Mouse (Mus musculus): Measurements from ENCODE around the gene Tpst2. TPM values are rescaled to one million over a fixed set of nuclear protein-coding genes. Genes with fewer than 3 reads are reported as not detected.
A peak's percentile ranks its signal among the peaks of the same experiment; 100 is the strongest.

Gene Tpst2
- total and polyA plus RNA-seq, 3 experiments = 32.9 to 156 (median 55.7) TPM

DNA sequence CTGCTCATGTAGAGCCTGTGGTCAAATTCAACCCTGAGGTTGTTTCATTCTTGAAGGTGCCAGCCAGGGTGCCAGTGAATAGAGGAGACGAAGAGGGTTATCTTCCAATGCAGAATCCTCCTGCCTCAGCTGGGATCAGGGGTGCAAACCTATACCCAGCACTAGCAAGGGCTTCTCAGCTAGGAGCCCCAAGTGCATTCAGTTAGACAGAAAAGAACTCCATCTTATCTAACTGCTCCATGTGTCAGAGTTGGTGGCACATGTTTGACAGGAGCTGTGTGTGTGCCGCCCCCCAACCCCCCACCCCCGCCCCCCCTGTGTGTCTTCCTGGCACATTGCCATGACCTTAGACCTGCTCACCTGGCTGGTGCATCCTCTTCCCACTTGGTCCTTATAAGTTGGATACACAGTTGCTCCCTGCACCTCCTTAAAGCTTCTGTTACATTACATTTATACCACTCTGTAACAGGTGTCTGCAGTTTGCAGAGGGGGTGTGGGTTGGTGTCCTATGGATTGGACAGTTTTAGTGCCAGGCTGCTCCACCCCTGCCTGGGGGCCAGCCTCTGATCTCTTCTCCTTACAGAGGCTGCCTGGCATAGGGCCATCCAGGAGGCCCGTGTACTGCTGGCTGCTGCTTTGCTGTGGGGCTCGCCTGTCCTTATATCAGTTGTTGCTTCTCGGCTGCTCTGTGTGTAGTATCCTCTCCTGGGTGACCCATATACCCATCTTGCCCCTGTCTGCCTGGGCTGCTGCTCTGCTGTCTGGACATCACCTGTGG is 20.1 kb downstream of the Tpst2 start:
- TF ChIP-seq GATA1 (IDR thresholded peaks at IDR 0.05; ENCODE audit: borderline replicate concordance, low read length) (no peak), TAL1 (conservative IDR thresholded peaks at IDR 0.05; ENCODE audit: low read depth, low read length) (peak; percentile 15; the same call in 1 of the 2 replicates)
- peaks cover 95% of the 10 kb centered on the region for H3K36me3 ChIP-seq (replicated peaks)
- no peak overlapping the region; the same call in 1 of the 2 replicates for H3K4me3 ChIP-seq (ENCODE audit: low read depth, low read length)
- DNase-seq (ENCODE audit: low spot score) = peak; percentile 54
- peaks cover 99% of the 10 kb centered on the region for H3K4me1 ChIP-seq (ENCODE audit: insufficient read depth, low read depth, low read length)
- peak; percentile 9; the same call in 1 of the 2 replicates for ATAC-seq (ENCODE audit: extremely low read depth, insufficient number of reproducible peaks, low FRiP score, poor library complexity, severe bottlenecking)
- H3K27me3 ChIP-seq (ENCODE audit: insufficient read depth, low read length) = no peaks in the 10 kb centered on the region
- no peaks in the 10 kb centered on the region for H3K9me3 ChIP-seq (replicated peaks)

DNA sequence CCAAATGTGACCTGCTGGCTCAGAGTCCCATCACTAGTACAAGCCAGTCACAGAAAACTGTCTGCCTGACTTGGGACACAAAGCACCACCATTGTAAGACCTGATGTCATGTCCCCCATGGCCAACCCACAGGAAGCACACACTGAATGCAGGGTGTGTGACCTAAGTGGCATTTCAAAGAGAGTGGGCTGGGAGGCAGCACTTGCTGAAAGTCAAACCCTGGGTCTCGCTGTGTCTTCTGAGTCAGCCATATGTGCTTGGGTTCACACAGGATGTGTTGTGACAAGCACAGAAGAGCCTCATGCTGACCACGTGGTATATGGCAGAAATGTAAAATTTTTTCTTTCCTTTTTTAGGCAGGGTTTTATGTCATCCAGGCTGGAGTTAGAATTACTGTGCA is 20.8 kb downstream of the Tpst2 start:
- DNase-seq (ENCODE audit: low spot score) = no peak
- peaks cover 99% of the 10 kb centered on the region for H3K4me1 ChIP-seq (ENCODE audit: insufficient read depth, low read depth, low read length)
- peaks cover 95% of the 10 kb centered on the region for H3K36me3 ChIP-seq (replicated peaks)
- ATAC-seq (ENCODE audit: extremely low read depth, insufficient number of reproducible peaks, low FRiP score, poor library complexity, severe bottlenecking) = no peak
- H3K9me3 ChIP-seq (replicated peaks) = no peaks in the 10 kb centered on the region
- TF ChIP-seq GATA2 (IDR thresholded peaks at IDR 0.05; ENCODE audit: borderline replicate concordance, low read depth, low read length) (no peak), POLR2AphosphoS5 (IDR thresholded peaks at IDR 0.05; ENCODE audit: insufficient replicate concordance, low read depth, low read length) (no peak), CTCF (IDR thresholded peaks at IDR 0.05; ENCODE audit: low read depth, low read length) (no peak), GATA1 (IDR thresholded peaks at IDR 0.05; ENCODE audit: borderline replicate concordance, low read length) (no peak), TAL1 (conservative IDR thresholded peaks at IDR 0.05; ENCODE audit: low read depth, low read length) (no peak)
- H3K4me3 ChIP-seq (ENCODE audit: low read depth, low read length) = no peak overlapping the region
- no peaks in the 10 kb centered on the region for H3K27me3 ChIP-seq (ENCODE audit: insufficient read depth, low read length)

DNA sequence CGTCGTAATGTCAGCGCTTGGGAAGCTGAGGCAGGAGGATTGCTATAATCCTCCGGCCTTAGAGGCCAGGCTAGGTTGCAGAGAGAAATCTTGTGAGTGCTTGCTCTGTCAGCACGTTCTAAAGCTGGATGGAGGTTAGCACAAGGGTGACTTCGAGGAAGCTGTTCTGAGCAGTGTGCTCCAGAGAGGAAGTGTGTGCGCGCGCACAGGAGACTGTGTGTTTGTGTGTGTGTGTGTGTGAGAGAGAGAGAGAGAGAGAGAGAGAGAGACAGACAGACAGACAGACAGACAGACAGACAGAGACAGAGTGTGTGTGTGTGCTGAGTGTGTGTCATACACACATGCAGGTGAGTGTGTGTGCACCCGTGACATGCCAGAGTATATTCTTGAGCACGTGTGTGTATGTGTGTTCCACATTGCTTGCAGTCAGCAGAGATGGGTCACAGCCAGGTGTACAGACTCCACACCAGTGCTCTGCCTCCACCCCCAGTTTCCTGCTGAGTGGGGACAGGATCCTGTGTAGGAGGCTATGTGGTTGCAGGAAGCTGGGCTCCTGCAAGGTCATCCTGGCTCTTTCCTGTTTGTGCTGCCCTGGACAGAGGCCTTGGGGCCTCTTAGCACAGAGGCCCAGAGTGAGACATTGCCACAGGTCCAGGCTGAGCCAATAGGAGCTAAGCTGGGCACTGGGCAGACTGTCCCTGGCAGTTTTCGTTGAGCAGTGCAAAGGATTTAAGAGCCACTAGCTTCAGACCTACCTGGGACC is 21.9 kb downstream of the Tpst2 start:
- Histone ChIP-seq H3K4me3 (ENCODE audit: low read depth, low read length) (no peak overlapping the region), H3K9me3 (replicated peaks) (no peaks in the 10 kb centered on the region), H3K36me3 (replicated peaks) (peaks cover 95% of the 10 kb centered on the region), H3K4me1 (ENCODE audit: insufficient read depth, low read depth, low read length) (peaks cover 97% of the 10 kb centered on the region), H3K27me3 (ENCODE audit: insufficient read depth, low read length) (no peaks in the 10 kb centered on the region)
- TF ChIP-seq CTCF (IDR thresholded peaks at IDR 0.05; ENCODE audit: low read depth, low read length) (no peak), POLR2AphosphoS5 (IDR thresholded peaks at IDR 0.05; ENCODE audit: insufficient replicate concordance, low read depth, low read length) (no peak), GATA1 (IDR thresholded peaks at IDR 0.05; ENCODE audit: borderline replicate concordance, low read length) (no peak), TAL1 (conservative IDR thresholded peaks at IDR 0.05; ENCODE audit: low read depth, low read length) (no peak), GATA2 (IDR thresholded peaks at IDR 0.05; ENCODE audit: borderline replicate concordance, low read depth, low read length) (no peak)
- ATAC-seq (ENCODE audit: extremely low read depth, insufficient number of reproducible peaks, low FRiP score, poor library complexity, severe bottlenecking) (no peak), DNase-seq (ENCODE audit: low spot score) (no peak)

DNA sequence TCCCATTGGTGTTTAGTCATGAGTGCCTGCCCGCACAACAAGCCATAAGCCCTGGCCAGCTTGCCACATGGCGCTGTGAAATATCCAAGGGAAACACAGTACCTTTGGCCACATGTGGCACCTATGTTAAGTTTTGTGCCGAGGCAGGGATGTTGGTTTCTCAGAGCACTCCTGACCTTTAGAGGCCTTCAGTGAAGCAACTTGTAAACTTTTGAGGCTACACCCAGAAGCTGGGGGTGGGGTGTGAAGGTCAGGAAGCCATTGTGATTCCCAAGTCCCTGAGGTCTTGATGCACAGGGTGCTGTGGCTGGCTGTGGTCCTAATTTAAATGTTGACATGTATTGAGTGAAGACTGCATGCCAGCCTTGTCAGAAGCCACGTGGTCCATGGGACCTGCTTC is 22.9 kb downstream of the Tpst2 start:
- no peak for TF ChIP-seq POLR2AphosphoS5 (IDR thresholded peaks at IDR 0.05; ENCODE audit: insufficient replicate concordance, low read depth, low read length)
- no peak for TF ChIP-seq GATA2 (IDR thresholded peaks at IDR 0.05; ENCODE audit: borderline replicate concordance, low read depth, low read length)
- no peak for TF ChIP-seq CTCF (IDR thresholded peaks at IDR 0.05; ENCODE audit: low read depth, low read length)
- TF ChIP-seq TAL1 (conservative IDR thresholded peaks at IDR 0.05; ENCODE audit: low read depth, low read length) = no peak
- TF ChIP-seq GATA1 (IDR thresholded peaks at IDR 0.05; ENCODE audit: borderline replicate concordance, low read length) = no peak
- no peaks in the 10 kb centered on the region for H3K27me3 ChIP-seq (ENCODE audit: insufficient read depth, low read length)
- ATAC-seq (ENCODE audit: extremely low read depth, insufficient number of reproducible peaks, low FRiP score, poor library complexity, severe bottlenecking) (no peak), DNase-seq (ENCODE audit: low spot score) (no peak)
- H3K9me3 ChIP-seq (replicated peaks) = no peaks in the 10 kb centered on the region
- H3K36me3 ChIP-seq (replicated peaks) = peaks cover 98% of the 10 kb centered on the region
- H3K4me3 ChIP-seq (ENCODE audit: low read depth, low read length) = no peak overlapping the region
- peaks cover 88% of the 10 kb centered on the region for H3K4me1 ChIP-seq (ENCODE audit: insufficient read depth, low read depth, low read length)

DNA sequence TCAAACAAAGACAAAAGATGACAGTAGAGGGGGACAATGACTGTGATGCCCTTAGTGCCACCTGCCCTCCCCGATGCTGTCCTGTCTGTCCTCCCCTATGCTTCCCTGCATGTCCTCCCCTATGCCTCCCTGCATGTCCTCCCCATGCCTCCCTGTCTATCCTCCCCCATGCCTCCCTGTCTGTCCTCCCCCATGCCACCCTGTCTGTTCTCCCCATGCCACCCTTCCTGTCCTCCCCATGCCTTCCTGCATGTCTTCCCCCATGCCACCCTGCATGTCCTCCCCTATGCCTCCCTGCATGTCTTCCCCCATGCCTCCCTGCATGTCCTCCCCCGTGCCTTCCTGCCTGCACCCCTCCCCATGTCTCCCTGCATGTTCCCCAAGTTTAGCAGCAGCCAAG is 23.6 kb downstream of the Tpst2 start:
- Histone ChIP-seq H3K36me3 (replicated peaks) (peaks cover 98% of the 10 kb centered on the region), H3K4me1 (ENCODE audit: insufficient read depth, low read depth, low read length) (peaks cover 81% of the 10 kb centered on the region), H3K27me3 (ENCODE audit: insufficient read depth, low read length) (no peaks in the 10 kb centered on the region), H3K4me3 (ENCODE audit: low read depth, low read length) (no peak overlapping the region), H3K9me3 (replicated peaks) (no peaks in the 10 kb centered on the region)
- TF ChIP-seq GATA2 (IDR thresholded peaks at IDR 0.05; ENCODE audit: borderline replicate concordance, low read depth, low read length) (no peak), POLR2AphosphoS5 (IDR thresholded peaks at IDR 0.05; ENCODE audit: insufficient replicate concordance, low read depth, low read length) (no peak), TAL1 (conservative IDR thresholded peaks at IDR 0.05; ENCODE audit: low read depth, low read length) (no peak), GATA1 (IDR thresholded peaks at IDR 0.05; ENCODE audit: borderline replicate concordance, low read length) (no peak), CTCF (IDR thresholded peaks at IDR 0.05; ENCODE audit: low read depth, low read length) (no peak)
- DNase-seq (ENCODE audit: low spot score) (no peak), ATAC-seq (ENCODE audit: extremely low read depth, insufficient number of reproducible peaks, low FRiP score, poor library complexity, severe bottlenecking) (no peak)

DNA sequence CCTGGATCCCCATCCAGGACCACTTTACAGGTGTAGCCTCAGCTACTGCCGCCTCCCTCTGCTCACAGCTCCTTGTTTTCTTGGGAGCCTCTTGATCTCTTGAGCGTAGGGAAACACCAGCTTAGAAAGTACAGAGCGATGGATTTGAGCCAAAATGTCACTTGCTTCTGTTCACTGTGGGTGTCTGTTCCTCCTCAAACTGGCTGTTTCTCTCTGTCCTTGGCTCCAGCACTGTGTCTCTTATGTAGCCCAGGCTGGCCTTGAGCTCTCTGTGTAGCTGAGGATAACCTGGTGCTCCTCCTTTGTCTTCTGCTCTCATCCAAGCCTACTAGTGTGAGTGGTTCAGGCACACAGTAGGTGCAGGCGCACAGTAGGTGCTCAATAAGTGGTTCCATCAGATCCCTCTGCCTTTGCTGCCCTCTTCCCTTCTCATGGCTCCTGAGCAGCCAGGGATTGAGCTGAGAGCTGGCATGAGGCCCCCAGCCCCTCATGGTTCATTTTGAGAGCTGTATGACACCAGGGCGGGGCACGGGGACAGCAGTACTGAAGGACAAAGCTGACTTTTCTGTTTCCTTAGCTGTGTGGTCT is 24.3 kb downstream of the Tpst2 start:
- no peak for DNase-seq (ENCODE audit: low spot score)
- Histone ChIP-seq H3K4me1 (ENCODE audit: insufficient read depth, low read depth, low read length) (peaks cover 74% of the 10 kb centered on the region), H3K9me3 (replicated peaks) (no peaks in the 10 kb centered on the region), H3K27me3 (ENCODE audit: insufficient read depth, low read length) (no peaks in the 10 kb centered on the region), H3K36me3 (replicated peaks) (peaks cover 98% of the 10 kb centered on the region), H3K4me3 (ENCODE audit: low read depth, low read length) (no peak overlapping the region)
- TF ChIP-seq CTCF (IDR thresholded peaks at IDR 0.05; ENCODE audit: low read depth, low read length) (no peak), GATA1 (IDR thresholded peaks at IDR 0.05; ENCODE audit: borderline replicate concordance, low read length) (no peak), GATA2 (IDR thresholded peaks at IDR 0.05; ENCODE audit: borderline replicate concordance, low read depth, low read length) (no peak), TAL1 (conservative IDR thresholded peaks at IDR 0.05; ENCODE audit: low read depth, low read length) (no peak), POLR2AphosphoS5 (IDR thresholded peaks at IDR 0.05; ENCODE audit: insufficient replicate concordance, low read depth, low read length) (no peak)
- ATAC-seq (ENCODE audit: extremely low read depth, insufficient number of reproducible peaks, low FRiP score, poor library complexity, severe bottlenecking) = no peak

All from G1E (cell line).